Mouse (Mus musculus) thymus, adult 2 months (tissue): ENCODE measurements around the gene Emg1.

ENCODE experiments used
- CTCF ChIP-seq: fragments of 200-500 bp; IDR thresholded peaks from 2 replicates; pipeline ENCODE4 v1.5.1; 2012; ENCODE audit warnings: mild to moderate bottlenecking, control low read depth, low read length, moderate library complexity, borderline replicate concordance; ENCODE audit not compliant: control insufficient read depth, poor library complexity, insufficient read depth; ENCODE audit errors: extremely low read depth
- POLR2A ChIP-seq: fragments of 200-500 bp; IDR thresholded peaks from 2 replicates; pipeline ENCODE4 v1.6.1; 2012; ENCODE audit warnings: mild to moderate bottlenecking, low read length, control low read depth, moderate library complexity; ENCODE audit not compliant: control insufficient read depth, poor library complexity, insufficient read depth; ENCODE audit errors: extremely low read depth

DNA sequence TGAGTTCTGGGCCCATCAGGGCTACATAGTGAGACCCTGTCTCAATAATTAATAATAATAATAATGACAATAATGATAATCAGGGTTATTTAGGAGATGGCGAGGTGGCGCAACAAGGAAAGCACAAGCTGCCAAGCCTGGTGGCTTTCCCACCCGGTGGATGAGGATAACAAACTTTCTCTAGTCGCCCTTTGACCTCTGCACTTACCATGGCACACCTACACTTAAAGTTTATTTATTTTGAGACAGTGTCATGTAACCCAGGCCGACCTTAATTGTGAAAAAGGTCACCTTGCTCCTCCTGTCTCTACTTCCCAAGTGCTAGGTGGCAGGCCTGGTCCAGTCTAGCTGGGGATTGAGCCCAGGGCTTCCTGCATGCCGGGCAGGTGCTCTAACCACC lies 13.2 kb downstream of the Emg1 start:
- TF ChIP-seq CTCF = no peak
- TF ChIP-seq POLR2A = no peak
